Mouse (Mus musculus) lung, embryonic 16.5 days (tissue): Measurements from ENCODE around the gene D3Ertd254e. TPM values are rescaled to one million over a fixed set of nuclear protein-coding genes. Genes with fewer than 3 reads are reported as not detected.
A peak's percentile ranks its signal among the peaks of the same experiment; 100 is the strongest.

Source experiments
- ATAC-seq: fragments of 200-750 bp; cut with Nextera tagmentation; 2 replicates; pipeline ENCODE4 v1.8.0; 2017; ENCODE audit warnings: low read depth, mild to moderate bottlenecking, moderate library complexity
- H3K27ac ChIP-seq: fragments of 300-500 bp; sonication (generic); 2 replicates; pipeline ENCODE4 v1.5.1; 2014; ENCODE audit warnings: mild to moderate bottlenecking, control low read depth, low read length
- H3K27me3 ChIP-seq: fragments of 300-500 bp; sonication (generic); 2 replicates; pipeline ENCODE4 v1.6.1; 2014; ENCODE audit warnings: low read depth, low read length, mixed read lengths; ENCODE audit not compliant: control insufficient read depth, insufficient read depth
- H3K36me3 ChIP-seq: fragments of 300-500 bp; sonication (generic); 2 replicates; pipeline ENCODE4 v1.6.1; 2014; ENCODE audit warnings: low read length; ENCODE audit not compliant: control insufficient read depth, insufficient read depth
- H3K4me1 ChIP-seq: fragments of 300-500 bp; sonication (generic); replicated peaks from 2 replicates; pipeline ENCODE4 v1.6.1; 2014; ENCODE audit warnings: low read length, mixed read lengths; ENCODE audit not compliant: control insufficient read depth, insufficient read depth
- H3K4me2 ChIP-seq: fragments of 300-500 bp; sonication (generic); 2 replicates; pipeline ENCODE4 v1.6.1; 2014; ENCODE audit warnings: low read depth, low read length, control low read depth
- H3K4me3 ChIP-seq: fragments of 300-500 bp; sonication (generic); 2 replicates; pipeline ENCODE4 v1.5.1; 2014; ENCODE audit warnings: mild to moderate bottlenecking, low read length, control low read depth
- H3K9ac ChIP-seq: fragments of 300-500 bp; sonication (generic); 2 replicates; pipeline ENCODE4 v1.6.1; 2014; ENCODE audit warnings: low read length, control low read depth
- H3K9me3 ChIP-seq: fragments of 300-500 bp; sonication (generic); 2 replicates; pipeline ENCODE4 v1.6.1; 2016; ENCODE audit warnings: low read length; ENCODE audit not compliant: control insufficient read depth
- WGBS: fragments of 180-500 bp; shearing (Covaris S2); extraction: QIAGEN DNeasy Blood & Tissue Kit; methylation state at CpG from one replicate; pipeline ENCODE4 v1.1.7; 2014; 5-methylcytosine and 5-hydroxymethylcytosine counted together
- polyA plus RNA-seq: library from polyadenylated mRNA; unstranded; fragments of >200 nt; fragmentation: Nextera tagmentation; extraction: Ambion mirVana; gene quantifications from 2 replicates; pipeline ENCODE4 v1.2.1, GENCODE M21; 2015

D3Ertd254e gene
- polyA plus RNA-seq, 1 experiment from 2014 or later: 7.7 TPM

DNA sequence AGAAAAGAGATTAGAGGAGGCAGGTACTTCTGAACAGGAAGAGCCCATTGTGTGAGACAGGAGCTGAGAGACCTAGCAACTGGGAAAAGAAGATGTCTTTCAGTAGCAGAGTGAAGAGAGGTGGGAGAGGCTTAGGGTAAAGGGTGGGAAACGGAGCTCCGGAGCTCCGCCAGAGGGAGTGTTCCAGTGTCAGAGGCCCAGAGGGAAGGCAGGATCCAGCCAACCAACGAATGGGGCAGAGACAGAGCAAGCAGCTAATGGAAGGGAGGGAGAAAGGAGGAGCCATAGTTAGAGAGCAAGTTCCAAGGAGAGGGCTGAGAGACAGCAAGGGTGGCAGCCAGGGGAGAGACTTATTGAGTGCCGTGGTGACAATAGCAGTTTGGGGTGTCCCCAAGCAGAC is 4.5 kb downstream of the D3Ertd254e start:
- 35% methylated on average over 5 of the region's 5 CpGs for WGBS
- no peak overlapping the region for H3K4me2 ChIP-seq
- no peak overlapping the region for H3K27ac ChIP-seq
- no peak for ATAC-seq
- H3K4me3 ChIP-seq: no peak overlapping the region
- H3K4me1 ChIP-seq: peaks cover 20% of the 10 kb centered on the region
- peaks cover 10% of the 10 kb centered on the region for H3K36me3 ChIP-seq
- no peak overlapping the region for H3K9ac ChIP-seq
- no peaks in the 10 kb centered on the region for H3K27me3 ChIP-seq
- peaks cover 4% of the 10 kb centered on the region; the same call in 1 of the 2 replicates for H3K9me3 ChIP-seq

DNA sequence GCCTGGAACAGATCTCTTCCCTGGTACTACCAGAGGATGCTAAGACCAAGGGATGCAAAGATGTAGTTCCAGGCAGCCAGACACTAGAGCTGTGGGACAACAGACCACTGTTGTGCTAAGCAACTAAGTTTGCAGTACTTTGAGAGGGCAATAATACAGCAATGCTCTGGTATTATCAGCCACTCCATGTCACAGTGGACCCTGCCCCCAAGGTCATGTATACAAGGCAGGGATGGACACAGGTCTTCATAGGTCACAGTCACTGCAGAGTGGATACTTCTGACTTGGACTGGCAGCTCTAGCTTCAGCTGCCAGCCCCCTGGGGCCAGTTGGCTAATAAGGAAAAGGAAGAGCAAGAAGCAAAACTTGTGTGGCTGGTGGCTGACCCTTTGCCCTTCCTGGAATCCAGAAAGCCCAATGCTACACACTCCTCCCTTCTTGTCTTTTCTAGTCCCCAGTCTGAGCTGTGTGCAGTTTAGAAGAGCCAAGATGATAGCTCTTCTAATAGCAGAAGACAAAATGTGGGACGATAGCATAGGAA is 19.9 kb downstream of the D3Ertd254e start:
- Histone ChIP-seq H3K4me3 (no peak overlapping the region), H3K4me2 (no peak overlapping the region), H3K9me3 (peaks cover 3% of the 10 kb centered on the region; the same call in 1 of the 2 replicates), H3K36me3 (peaks cover 13% of the 10 kb centered on the region), H3K27me3 (no peaks in the 10 kb centered on the region), H3K4me1 (no peaks in the 10 kb centered on the region), H3K27ac (no peak overlapping the region), H3K9ac (no peak overlapping the region)
- WGBS: 89% methylated on average over 1 of the region's 1 CpGs
- ATAC-seq: no peak

DNA sequence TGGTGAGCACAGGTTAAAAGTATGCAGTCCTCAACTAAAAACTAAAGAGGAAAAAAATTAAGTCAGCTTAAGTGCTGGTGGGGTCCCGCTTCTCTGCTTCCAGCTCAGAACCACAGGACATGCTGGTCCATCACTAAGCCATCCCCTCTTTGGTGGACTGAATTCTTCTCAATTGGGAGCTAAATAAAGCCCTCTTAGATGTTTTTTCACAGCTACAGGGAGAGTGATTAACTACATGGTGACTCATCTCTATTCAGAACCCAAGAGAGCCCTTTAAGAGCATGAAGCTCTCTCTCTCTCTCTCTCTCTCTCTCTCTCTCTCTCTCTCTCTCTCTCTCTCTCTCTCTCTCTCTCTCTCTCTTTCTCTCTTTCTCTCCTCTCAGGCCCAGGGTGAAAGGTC is 20.5 kb downstream of the D3Ertd254e start:
- no peak overlapping the region for H3K4me3 ChIP-seq
- no peaks in the 10 kb centered on the region for H3K9me3 ChIP-seq
- H3K36me3 ChIP-seq: peaks cover 9% of the 10 kb centered on the region
- no peak overlapping the region for H3K4me2 ChIP-seq
- no peaks in the 10 kb centered on the region for H3K27me3 ChIP-seq
- no peak overlapping the region for H3K27ac ChIP-seq
- no peaks in the 10 kb centered on the region for H3K4me1 ChIP-seq
- H3K9ac ChIP-seq: no peak overlapping the region
- no peak for ATAC-seq
- 86% methylated on average over 1 of the region's 1 CpGs for WGBS

DNA sequence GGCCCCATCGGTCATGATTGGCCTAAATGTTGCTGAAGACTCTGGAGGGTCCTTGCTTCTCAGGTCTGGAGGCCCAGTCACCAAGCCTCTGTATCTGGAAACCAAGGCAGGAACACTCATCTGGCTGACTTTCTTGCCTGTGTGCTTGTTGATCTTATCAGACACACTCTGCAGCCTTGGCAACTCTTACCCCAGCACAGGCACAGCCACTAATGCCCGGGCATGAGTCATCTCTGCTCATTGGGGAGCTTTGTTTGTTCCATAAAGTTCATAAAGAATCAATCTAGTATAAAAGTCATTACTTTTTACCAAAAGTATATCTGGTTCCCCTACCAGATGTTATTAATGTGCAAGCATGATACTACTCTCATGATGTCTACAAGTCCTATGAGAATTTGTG is 22.9 kb downstream of the D3Ertd254e start:
- no peak overlapping the region for H3K4me3 ChIP-seq
- 72% methylated on average over 2 of the region's 2 CpGs for whole genome bisulfite sequencing

DNA sequence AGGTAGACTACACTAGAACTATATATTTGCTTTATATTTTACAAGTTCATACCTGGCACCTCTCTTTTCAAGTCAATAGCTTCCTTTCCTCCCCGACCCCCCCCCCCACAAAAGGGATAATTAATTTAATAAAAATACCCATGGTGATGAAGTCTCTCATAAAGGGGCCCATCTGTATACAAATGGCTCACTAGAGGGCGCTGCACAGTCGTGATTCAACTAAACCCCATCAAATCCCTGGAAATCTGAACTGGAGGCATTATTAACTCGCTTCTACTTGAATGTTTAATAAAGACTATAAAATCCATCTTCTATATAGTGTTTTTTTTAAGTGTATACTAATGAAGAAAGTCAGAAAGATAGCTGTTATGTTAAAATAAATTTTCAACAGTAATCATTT is 30.7 kb downstream of the D3Ertd254e start:
- 9% methylated on average over 4 of the region's 4 CpGs for whole genome bisulfite sequencing
- H3K4me2 ChIP-seq: no peak overlapping the region
- no peak overlapping the region for H3K9ac ChIP-seq
- H3K4me1 ChIP-seq: no peaks in the 10 kb centered on the region
- no peaks in the 10 kb centered on the region for H3K9me3 ChIP-seq
- no peak overlapping the region for H3K27ac ChIP-seq
- no peaks in the 10 kb centered on the region for H3K27me3 ChIP-seq
- H3K4me3 ChIP-seq: no peak overlapping the region
- no peak for ATAC-seq
- H3K36me3 ChIP-seq: no peaks in the 10 kb centered on the region

More for the DNA sequence above, 22.9 kb downstream of the D3Ertd254e start:
- H3K27ac ChIP-seq: no peak overlapping the region
- no peaks in the 10 kb centered on the region for H3K9me3 ChIP-seq
- no peaks in the 10 kb centered on the region for H3K4me1 ChIP-seq
- H3K27me3 ChIP-seq: no peaks in the 10 kb centered on the region
- no peak overlapping the region for H3K9ac ChIP-seq
- ATAC-seq: no peak
- H3K4me2 ChIP-seq: no peak overlapping the region
- no peaks in the 10 kb centered on the region for H3K36me3 ChIP-seq

DNA sequence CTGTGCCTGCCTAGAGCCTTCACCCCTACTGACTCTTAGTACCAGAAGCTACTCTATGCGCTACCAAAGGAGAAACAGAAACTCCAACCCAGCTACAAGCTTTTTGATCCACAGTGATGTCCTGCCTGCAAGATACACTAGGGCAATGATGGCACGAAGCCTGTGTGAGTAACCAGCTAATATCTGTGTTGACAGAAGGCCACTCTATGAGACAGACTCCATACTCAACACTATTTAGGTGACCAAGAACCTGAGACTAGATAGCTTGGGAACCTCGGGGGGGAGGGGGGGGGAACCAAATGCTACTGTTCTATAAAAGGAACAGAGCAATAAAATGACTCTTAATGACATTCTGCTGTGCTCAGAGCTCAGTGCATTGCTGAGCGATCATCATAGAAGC is 35.7 kb downstream of the D3Ertd254e start:
- H3K36me3 ChIP-seq: no peaks in the 10 kb centered on the region
- no peak overlapping the region for H3K4me3 ChIP-seq
- no peak for ATAC-seq
- H3K27ac ChIP-seq: no peak overlapping the region
- H3K27me3 ChIP-seq: no peaks in the 10 kb centered on the region
- no peak overlapping the region for H3K9ac ChIP-seq
- no peak overlapping the region for H3K4me2 ChIP-seq
- no peaks in the 10 kb centered on the region for H3K9me3 ChIP-seq
- WGBS: 73% methylated on average over 4 of the region's 4 CpGs
- no peaks in the 10 kb centered on the region for H3K4me1 ChIP-seq

DNA sequence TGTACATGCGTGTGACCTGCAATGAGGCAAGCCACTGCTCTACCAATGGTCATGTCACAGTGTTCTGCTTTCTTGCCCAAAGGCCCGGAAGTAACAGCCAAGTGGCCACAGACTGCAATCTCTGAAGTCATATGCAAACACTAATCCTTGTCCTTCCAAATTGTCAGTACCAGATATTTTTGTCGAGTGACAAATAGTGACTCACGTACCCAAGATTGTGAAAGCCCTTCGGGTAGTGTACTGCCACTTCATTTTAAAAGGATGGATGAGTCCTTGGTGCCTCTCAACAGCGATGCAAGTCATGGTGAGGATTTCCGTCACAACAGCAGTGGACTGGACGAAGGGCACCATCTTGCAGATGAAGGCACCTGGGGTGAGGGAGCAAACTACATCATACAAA is 38.4 kb downstream of the D3Ertd254e start:
- no peak for ATAC-seq
- WGBS: 79% methylated on average over 8 of the region's 8 CpGs
- no peak overlapping the region for H3K4me2 ChIP-seq

DNA sequence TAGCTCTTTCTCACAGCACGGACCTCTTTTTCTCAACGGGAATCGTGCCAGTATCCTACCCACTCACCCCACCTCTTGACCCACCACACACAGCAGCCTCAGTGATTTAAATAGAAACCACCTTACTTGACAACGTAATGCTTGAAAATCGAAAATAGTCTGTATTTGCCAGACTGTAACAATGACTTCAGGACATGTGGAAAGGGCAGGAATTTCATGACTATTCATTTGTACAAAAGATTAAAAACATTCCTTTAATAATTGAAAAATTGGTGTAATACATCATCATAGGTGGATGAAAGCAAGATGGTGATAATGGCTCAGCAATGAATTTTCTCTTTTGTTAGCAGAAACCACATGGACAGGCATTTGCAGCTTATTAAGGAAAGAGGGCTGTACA is 50.3 kb downstream of the D3Ertd254e start:
- Histone ChIP-seq H3K27ac (no peak overlapping the region), H3K36me3 (no peaks in the 10 kb centered on the region), H3K4me1 (no peaks in the 10 kb centered on the region), H3K9me3 (no peaks in the 10 kb centered on the region), H3K4me3 (no peak overlapping the region), H3K9ac (no peak overlapping the region), H3K4me2 (no peak overlapping the region), H3K27me3 (no peaks in the 10 kb centered on the region)
- ATAC-seq: no peak
- 48% methylated on average over 5 of the region's 5 CpGs for WGBS

More for the DNA sequence above, 38.4 kb downstream of the D3Ertd254e start:
- H3K27ac ChIP-seq: no peak overlapping the region
- H3K27me3 ChIP-seq: no peaks in the 10 kb centered on the region
- no peaks in the 10 kb centered on the region for H3K4me1 ChIP-seq
- H3K9me3 ChIP-seq: no peaks in the 10 kb centered on the region
- H3K36me3 ChIP-seq: no peaks in the 10 kb centered on the region
- no peak overlapping the region for H3K9ac ChIP-seq
- no peak overlapping the region for H3K4me3 ChIP-seq

DNA sequence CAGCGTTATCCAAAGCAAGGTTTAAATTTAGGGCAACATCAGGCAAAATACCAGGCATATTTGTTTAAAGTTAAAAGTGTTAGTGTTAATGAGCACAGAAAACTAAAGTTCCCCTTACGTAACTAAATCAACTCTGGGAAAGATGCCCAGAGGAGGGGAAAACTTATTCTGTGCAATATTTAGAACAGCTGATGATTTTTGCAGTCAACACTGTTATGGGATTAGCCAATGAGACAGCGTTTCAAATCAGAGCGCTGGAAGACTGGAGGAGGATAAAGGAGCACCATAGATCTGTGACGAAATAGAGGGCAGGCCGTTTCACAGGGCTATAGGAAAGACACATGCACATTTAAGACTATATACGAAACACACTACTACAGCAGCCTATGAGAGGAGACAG is 52.1 kb downstream of the D3Ertd254e start:
- H3K4me2 ChIP-seq: no peak overlapping the region

More for the DNA sequence above, 52.1 kb downstream of the D3Ertd254e start:
- ATAC-seq: peak; percentile 97
- no peak overlapping the region for H3K9ac ChIP-seq
- no peaks in the 10 kb centered on the region for H3K27me3 ChIP-seq
- WGBS: 53% methylated on average over 7 of the region's 7 CpGs
- H3K36me3 ChIP-seq: no peaks in the 10 kb centered on the region
- H3K4me3 ChIP-seq: no peak overlapping the region
- no peaks in the 10 kb centered on the region for H3K9me3 ChIP-seq
- no peak overlapping the region for H3K27ac ChIP-seq
- no peaks in the 10 kb centered on the region for H3K4me1 ChIP-seq
